Mouse (Mus musculus): Measurements from ENCODE around the gene Maff.
A peak's percentile ranks its signal among the peaks of the same experiment; 100 is the strongest.

Gene Maff

GRCm38 (mm10) chr15:79399231-79400052 is 53.0 kb downstream of the Maff start:
- DNase-seq, result no peak

- DNase-seq, result peak; percentile 55
These were observed 53.9 kb downstream of the Maff start for GRCm38 (mm10) chr15:79400134-79400974.

GRCm38 (mm10) chr15:79400975-79401365 is 54.5 kb downstream of the Maff start:
- no peak for DNase-seq

- DNase-seq, result no peak
These were observed 55.8 kb downstream of the Maff start for GRCm38 (mm10) chr15:79402176-79402575.

- peak; percentile 90 for DNase-seq
These were observed 56.7 kb downstream of the Maff start, which contains the start of gene Tmem184b for GRCm38 (mm10) chr15:79402836-79403762. Tmem184b (minus strand) TSS chr15:79403569.

- DNase-seq, result no peak
These were observed 57.4 kb downstream of the Maff start for GRCm38 (mm10) chr15:79403763-79404210.

GRCm38 (mm10) chr15:79404277-79404676 is 57.9 kb downstream of the Maff start:
- DNase-seq, result no peak

- no peak for DNase-seq
These were observed 60.1 kb downstream of the Maff start for GRCm38 (mm10) chr15:79406564-79406963.
